Mouse (Mus musculus) cerebellum, adult 8-10 months (tissue): Measurements from ENCODE around the gene Kdm3a.

ENCODE experiments used
- DNase-seq: peaks from one replicate; pipeline ENCODE4 v3.0.0; 2022

The Kdm3a gene

GRCm38 (mm10) chr6:71569025-71569424, 63.8 kb downstream of the Kdm3a start:
- DNase-seq, result no peak

- no peak for DNase-seq
Observed at GRCm38 (mm10) chr6:71568616-71569015, 64.2 kb downstream of the Kdm3a start.

- DNase-seq, result no peak
Observed at GRCm38 (mm10) chr6:71556826-71557225, 76.0 kb downstream of the Kdm3a start.

- DNase-seq, result no peak
Observed at GRCm38 (mm10) chr6:71555507-71555951, 77.3 kb downstream of the Kdm3a start.

GRCm38 (mm10) chr6:71543686-71544499, 88.9 kb downstream of the Kdm3a start, which contains the start of gene Chmp3:
TSS of gene Chmp3 (plus strand) at chr6:71543797.
- peak; percentile 96 for DNase-seq
